Mouse (Mus musculus): Measurements from ENCODE around the gene Bag2. TPM values are rescaled to one million over a fixed set of nuclear protein-coding genes. Genes with fewer than 3 reads are reported as not detected.

Bag2 gene
- total RNA-seq (2021): 10 to 100 TPM; 13.3 to 14.0 TPM
- long read RNA-seq, experiment 1, transcript Bag2-201 (3 exons, 1,860 nt): major isoform, 11 of 19 reads
- long read RNA-seq, experiment 1, partial matches to known transcripts: 1 of 19 reads
- long read RNA-seq, experiment 1, other reads (novel, unspliced or antisense): 5 of 19 reads
- long read RNA-seq, experiment 2, transcript Bag2-201 (3 exons, 1,860 nt): major isoform, 8 of 13 reads
- long read RNA-seq, experiment 2, partial matches to known transcripts: 2 of 13 reads
- long read RNA-seq, experiment 2, other reads (novel, unspliced or antisense): 3 of 13 reads

DNA sequence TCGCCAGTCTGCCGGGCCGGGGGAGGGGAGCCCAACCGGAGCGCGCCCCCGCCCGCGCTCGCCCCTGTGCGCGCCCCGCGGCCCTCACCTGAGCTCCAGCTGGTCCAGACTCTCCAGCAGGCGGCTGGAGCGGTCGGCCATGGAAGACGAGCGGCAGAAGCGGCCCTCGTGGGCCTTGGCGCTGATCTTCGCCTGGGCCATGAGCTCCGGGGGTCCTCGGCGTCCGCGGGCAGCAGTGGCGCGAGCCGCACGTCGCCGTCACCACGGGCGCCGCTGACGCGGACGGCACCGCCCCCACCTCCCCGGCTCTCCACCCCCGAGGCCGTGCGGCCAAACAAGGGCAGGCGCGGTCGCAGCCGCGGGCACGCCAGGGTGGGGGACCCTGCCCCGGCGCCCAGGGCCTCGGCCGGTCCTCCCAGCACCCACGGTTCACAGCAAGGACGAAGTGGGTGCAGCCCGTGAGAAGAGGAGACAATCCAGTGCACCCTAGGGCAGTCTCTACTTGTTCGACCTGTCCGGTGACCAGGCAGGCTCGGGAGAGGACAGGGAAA lies at the start of gene Bag2:
Gene Bag2 (minus strand): TSS at position 305 of the 551 bp plus-strand sequence.
- DNase-seq (ENCODE audit: low spot score in 2 of 2): peak; percentile 36 to 64

DNA sequence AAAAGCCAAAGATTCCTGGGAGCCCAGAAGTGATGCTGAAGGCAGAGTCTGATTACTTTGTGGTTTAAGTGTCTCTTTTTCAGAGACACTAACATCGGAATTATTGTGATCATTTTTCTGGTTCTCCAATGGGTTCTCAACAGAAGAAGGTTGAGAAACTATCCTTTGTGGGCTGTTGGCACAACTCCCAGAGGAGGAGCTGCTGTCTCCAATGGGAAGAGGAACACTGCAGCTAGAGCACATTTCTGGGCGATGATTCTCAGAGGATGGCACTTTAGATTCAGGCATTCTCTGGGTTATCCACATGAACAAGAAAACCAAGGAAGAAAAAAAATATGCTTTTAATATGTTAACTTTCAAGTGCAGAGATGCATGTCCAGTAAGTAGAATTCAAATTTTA lies 45.7 kb upstream of the Bag2 start:
- peak; percentile 43 to 51 for DNase-seq (ENCODE audit: low spot score in 2 of 2)

DNA sequence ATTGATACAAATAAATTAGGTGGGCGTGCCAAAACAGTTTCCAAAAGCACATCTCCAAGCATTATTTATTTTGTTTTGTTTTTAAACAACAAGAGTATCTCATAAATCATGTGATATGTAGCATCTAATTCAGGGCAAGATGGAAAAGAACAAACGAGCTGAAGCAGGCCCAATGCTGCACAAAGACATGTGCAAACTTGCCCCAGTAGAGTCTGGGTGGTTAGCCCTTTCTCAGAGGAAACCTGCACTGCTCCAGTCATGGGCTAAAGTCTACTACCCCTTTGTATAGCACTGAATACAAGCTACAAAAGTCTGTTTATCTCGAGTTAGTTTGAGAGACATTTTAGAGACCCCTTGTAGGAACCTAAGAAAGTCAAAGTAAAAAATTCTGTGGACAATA lies 42.0 kb upstream of the Bag2 start:
- DNase-seq (ENCODE audit: low spot score in 2 of 2): no peak

DNA sequence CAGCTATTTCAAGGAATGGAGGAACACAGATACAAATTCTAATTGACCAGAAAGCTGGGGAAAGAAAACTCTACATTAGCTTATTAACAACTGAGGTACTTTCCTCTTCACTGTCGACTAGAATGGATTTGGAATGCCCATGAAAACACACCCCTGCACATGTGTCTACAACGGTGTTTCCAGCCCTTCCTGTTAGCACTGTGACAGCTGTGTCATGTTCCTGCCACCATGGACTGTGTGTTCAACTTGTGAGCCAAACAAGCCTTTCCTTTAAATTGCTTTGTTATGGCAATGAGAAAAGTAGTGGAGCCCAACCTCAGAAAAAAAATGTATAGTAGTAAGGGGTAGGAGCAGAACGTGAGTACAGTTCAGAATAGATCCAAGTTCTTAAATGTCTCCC lies 30.9 kb upstream of the Bag2 start:
- DNase-seq (ENCODE audit: low spot score in 2 of 2): no peak

DNA sequence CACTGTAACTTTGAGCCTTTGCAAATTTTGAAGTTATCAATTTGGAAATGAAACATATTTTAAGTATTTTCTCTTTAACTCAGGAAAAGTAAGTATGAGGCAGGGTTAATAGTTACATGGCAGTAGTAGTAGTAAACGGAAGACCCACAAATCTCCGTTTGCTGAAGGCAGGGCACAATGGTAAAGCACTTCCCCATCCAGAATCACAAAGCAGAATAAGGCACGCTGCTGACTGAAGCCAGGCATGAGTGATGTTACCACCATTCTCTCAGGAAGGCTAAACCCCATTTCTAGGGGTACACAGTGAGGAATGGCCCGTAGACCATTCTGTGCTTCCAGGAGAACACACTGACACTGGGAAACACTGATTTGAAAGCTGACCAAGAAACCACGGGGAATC lies 30.5 kb upstream of the Bag2 start:
- no peak for DNase-seq (ENCODE audit: low spot score in 2 of 2)

DNA sequence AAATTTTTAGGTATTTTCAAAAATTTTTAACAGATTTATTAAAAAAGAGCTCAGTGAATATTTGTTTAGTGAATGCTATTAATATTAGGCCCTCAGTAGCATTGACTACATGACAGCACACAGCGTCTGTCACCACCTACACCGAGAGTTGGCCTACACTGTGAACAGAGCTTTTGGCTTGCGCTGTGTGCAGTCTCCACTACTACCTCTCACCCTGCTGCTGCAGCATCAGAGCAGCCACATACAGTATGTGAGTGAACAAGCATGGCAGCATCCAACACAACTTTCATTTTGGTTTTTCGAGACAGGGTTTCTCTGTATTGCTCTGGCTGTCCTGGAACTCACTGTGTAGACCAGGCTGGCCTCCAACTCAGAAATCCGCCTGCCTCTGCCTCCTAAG lies 27.0 kb upstream of the Bag2 start:
- DNase-seq (ENCODE audit: low spot score in 2 of 2): no peak

DNA sequence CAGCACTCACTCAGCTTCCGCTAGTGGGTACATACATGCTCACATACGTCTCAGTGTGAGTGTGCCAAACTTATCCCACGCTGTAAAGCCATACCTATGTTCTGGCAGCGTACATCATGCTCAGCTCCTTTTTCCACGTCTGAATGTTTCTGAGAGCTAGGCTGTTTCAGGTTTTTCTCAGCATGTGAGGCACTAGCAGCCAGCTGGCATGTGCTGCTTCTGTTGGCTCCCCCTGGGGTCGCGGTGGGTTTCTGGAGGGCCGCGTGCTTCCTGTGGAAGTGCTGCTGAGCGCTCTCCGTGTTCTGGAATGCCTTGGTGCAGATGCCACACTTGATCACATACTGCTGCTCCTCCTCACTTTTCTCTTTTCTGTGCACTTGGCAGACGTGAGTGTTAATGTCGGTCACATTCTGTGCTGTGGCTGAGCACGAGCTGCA lies 18.6 kb upstream of the Bag2 start:
- DNase-seq (ENCODE audit: low spot score in 2 of 2): peak; percentile 29 to 58

DNA sequence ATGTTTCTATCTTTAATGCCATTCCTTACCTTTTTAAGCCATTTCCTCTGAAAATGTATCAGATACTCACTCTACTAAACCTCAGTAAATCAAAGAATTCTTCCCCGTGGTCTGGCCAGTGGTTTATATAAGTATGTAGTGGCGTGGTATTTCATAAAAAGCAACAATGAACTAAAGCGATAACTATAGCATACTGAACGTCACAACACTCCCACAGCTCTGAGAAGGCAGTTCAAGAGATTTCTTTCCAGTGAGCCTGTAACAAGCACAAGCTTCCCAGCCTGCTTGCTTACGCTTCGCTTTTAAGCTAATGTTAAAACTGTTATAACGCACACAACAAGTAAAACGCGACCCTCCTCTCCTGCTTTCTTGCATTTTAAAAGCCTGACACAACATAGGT lies 14.5 kb upstream of the Bag2 start:
- no peak for DNase-seq (ENCODE audit: low spot score in 2 of 2)

DNA sequence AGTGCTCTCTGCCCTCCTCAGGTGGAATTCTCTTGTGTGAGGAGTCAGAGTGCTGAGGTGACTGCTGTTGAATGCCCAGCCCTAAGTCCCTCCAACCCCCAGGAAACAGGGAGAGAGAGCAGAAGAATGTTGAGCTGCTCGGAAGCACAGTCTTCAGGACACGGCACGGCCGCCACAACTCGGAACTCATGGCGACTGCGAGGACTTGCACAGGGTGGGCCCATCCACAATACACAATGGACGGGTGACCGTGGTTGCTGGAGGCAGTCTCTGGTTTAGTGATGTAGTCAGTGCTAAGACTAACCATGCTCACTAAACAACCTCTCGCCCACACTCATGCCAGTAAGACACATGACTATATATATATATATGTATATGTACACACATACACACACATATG lies 14.0 kb upstream of the Bag2 start:
- no peak for DNase-seq (ENCODE audit: low spot score in 2 of 2)

DNA sequence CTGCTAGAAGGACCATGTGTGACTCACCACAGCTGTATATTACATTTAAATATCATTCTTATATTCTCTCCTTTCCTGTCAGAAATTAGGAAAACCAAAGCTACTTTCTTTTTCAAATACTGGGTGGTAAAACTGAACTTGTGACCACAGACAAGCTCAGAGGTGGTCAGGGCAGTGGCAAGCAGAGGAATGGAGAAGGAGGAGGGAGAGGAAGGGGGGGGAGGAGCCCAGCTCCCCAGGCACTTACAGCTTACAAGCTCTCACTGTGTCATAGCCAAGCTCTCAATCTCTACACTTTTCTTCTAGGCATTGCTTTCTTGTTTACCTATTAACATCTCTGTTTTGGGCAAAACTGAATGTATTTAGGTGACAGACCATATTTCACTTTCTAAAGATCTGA lies 11.2 kb upstream of the Bag2 start:
- no peak for DNase-seq (ENCODE audit: low spot score in 2 of 2)

DNA sequence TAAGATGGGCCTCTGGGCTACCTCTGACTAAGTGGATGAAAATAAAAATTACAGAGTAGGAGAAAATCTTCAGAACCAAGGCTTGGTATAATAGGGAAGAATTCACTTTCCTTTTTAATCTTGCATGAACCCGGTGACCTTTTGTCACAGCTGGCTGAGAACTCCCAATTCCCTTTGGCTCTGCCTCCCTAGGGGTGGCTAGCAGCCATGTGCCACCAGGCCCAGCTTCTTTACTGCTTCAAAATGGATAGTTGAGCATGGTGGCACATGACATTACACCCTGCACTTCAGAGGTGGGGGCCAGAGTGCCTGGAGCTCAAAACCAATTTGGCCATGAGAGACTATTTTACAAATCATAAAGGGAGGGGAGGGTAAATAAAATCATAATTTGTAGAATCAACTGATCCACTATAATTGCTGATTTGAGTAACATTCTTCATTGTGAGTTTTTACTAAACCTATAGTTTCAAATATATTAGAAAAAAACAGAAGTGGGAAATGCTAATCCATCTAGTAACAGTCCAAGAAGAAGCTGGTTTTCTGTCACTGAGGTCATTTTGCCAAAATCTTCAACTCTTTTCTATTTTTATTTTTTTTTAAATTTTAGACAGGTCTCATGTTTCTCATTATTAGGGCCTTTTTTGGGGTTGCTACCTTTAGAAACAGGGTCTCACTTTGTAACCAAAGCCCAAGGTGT lies 10.6 kb upstream of the Bag2 start:
- DNase-seq (ENCODE audit: low spot score in 2 of 2): no peak

DNA sequence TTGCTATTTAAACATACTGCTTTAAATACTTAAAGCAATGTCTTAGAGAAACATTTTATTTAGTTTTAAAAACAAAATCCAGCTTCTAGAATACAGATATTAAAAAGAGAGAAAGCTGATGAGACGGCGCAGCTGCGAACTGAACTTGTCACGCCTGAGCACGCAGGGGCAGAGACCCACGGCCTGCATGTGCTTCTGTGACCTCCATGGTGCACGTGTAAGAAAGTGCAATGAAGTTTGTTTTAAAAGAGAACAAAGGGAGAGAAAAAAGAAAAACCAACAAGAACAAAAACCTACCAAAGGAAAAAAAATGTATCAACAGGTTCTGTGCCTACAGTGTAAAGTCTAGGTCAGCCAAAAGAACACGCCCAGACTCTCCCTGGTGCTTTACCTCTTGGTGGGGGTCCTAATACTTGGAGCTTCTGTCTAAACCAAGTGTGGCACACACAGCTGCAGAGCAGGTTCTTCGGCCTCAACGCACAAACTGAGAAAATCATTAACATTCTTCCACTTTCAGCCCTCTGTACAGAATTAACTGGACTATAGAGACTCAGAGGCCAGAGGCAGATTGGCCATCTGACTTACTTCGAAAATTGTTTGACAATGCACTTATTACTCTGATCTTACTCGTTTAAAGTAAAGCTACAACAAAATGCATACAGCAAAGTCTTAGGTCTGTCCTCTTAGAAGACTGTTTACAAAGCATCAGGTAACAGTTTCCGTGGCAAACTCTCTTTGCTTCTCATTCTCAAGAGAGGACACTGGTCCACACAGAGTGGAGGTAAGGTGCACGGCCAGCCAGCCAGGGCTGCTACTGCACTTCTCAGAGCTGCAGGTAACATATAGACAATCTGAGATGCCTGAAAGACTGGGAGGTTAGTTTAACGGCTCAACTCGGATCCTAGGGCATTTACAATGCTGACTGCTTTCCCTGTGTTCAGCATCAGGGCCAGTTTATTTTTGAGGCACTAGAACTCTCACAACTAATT lies 9.2 kb upstream of the Bag2 start:
- no peak for DNase-seq (ENCODE audit: low spot score in 2 of 2)

DNA sequence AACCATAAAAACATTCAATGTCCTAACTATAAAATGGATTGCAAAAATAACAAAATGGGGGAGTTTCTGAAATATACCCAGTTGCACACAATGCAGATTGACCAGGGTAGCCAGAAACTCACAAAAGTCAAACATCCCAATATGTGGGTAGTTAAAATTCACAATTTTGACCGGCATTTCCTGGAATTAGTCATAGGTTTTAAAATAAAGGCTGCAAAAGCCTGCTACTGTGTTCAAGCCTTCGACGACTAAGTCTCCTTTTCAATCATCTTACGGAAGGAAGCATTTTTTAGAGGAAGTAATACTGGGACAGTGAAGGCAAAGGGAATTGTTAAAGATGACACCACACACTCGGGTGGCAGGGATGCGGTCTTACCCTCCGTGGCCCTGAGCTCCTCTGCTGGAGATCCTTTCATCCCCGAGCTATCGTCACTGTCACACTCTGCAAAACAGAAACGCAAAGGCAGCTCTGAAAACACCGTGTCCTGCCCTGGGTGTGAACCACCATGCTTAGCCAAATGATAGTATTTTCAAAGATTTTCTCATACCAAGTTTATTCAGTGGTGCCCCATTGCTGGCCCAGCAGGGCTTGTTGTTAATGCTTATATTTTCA lies 8.0 kb upstream of the Bag2 start:
- DNase-seq (ENCODE audit: low spot score in 2 of 2): no peak

DNA sequence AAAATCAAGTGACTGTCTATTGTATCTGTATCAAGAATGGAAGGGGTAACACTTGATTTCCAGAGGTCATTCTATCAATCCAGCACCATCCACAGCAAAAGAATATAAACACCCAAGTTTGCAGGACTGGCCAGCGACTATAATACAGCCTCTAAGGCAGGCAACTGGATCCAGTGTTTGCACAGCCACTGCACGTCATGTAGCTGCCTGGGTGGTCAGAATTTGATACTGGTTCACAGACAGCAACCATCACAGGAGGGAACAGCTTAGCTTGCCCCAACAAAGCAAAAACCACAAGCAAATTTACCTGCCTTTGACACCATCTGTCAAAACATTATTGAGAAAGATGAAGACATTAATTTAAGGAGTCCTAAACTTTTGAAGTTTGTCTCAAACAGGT lies 6.2 kb upstream of the Bag2 start:
- DNase-seq (ENCODE audit: low spot score in 2 of 2): no peak

DNA sequence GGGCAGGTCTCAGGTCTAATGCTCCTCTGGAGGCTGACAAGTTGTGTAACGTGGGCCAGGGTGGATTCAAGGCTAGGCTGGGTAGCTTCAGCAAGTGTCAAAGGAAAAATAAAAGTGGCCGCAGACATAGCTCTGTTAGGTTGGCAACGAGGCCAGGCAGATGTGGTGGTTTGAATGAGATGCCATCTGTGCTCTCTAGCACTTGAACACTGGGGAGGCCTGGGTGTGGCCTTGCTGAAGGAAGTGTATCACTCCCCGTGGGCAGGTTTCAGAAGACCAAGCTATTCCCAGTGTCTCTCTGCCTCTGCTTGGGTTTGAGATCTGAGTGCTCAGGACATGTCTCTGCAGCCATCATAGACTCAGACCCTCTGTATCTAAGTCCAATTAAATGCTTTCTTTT lies 893 bp upstream of the Bag2 start:
- DNase-seq (ENCODE audit: low spot score in 2 of 2): no peak

DNA sequence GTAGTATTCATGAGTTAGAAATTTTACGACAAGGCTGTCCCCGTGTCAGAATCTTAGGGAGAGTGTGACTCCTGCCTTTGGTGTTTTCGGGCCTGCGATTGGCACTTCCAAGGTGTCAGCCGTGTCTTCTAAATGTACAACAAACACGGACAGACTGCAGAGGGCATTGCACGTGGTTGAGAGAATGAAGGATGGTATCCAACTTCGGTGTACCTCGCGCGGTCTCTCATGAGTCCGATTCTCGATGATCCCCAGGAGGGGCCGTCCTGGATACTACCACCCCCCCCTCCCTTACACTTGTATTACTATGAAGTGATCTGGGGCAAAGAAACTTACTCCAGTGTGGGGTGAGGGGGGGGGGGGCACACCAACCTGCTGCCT lies 572 bp downstream of the Bag2 start:
- no peak for DNase-seq (ENCODE audit: low spot score in 2 of 2)

DNA sequence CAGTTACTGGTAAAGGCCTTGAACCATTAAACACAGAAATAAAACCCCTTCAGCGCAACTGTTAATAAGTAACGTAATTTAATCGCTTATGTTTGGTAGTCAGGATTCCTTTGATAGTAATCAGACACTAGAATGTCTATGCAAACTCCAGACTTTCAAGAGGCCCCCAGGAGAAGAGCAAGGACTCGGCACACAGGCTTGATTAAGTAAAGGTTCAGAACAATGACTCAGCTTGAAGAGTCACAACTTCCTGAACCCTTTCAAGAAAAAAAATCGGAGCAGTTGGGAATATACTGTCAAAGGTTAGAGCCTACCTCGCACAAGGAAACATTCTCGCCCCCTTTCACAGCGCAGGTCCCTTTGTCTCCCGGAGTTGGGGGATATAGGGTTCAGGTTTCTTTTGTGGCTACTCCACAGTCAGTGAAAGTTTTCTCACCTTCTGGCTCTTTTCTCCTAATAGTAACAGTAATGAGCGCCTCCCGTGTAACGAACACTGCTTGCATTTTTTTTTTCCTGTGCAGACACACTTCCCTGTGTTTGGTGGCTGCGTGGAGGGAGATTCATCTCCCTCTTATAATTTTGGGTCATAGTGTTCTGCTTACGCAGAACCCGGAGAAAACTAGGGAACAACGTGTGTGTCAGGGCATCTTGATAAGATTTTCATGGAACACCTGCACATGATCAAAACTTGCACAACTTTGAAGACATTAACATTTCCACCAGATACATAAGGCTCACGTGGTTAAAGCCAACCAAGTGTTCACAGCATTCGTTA lies 1.1 kb downstream of the Bag2 start:
- DNase-seq (ENCODE audit: low spot score in 2 of 2): no peak

DNA sequence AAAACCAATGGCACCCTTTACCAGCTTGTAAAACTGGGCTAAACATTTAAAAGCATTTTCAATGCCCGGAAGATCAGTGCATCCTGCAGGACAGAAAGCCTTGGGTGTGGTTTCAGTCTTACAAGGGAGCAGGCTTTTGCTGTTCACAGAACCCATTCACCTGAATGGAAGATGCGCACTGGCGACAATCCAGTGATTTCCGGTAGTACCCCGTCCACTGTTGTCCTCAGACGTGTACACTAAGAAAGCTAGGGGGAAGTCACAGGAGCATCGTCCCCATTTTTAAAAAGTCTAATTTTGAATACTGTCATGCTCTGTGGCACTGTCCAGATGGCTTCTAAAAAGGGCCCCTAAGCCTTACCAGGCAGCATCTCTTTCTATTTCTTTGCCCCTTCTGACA lies 1.8 kb downstream of the Bag2 start:
- no peak for DNase-seq (ENCODE audit: low spot score in 2 of 2)

DNA sequence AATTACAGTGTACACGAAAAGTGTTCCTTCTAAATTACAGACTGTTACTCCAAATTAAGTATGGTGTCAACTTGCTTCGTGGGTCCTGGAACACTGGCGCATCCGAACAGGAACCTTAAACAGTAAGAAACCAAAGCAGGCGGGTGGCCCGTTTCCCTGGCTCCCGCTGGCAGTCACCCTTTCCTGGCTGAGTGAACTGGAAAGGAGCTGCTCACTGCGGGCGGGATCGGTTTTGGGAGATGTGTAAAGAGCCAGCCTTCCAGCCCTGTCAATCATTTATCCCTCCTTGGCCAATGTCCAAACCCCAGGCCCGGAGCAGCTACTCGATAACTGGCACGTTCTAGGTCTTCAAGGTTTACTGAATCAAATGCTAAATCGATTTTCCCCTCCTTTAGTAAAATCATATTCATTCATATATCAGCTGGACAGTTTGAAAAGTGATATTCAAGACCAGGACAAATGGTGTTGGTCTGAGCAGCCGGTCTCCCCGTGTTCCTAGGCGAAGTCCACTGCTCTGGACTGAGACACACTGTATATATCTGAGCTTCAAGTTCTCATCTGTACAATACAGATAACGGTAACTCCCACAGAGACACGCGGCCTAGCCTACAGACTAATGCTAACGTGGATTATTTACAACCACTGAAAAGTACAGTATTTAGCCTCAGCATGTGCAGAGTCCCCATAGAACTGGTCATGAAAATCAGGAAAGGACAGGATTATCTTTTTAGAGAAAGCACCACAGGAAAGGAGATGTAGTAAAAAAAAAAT lies 2.4 kb downstream of the Bag2 start:
- no peak for DNase-seq (ENCODE audit: low spot score in 2 of 2)

DNA sequence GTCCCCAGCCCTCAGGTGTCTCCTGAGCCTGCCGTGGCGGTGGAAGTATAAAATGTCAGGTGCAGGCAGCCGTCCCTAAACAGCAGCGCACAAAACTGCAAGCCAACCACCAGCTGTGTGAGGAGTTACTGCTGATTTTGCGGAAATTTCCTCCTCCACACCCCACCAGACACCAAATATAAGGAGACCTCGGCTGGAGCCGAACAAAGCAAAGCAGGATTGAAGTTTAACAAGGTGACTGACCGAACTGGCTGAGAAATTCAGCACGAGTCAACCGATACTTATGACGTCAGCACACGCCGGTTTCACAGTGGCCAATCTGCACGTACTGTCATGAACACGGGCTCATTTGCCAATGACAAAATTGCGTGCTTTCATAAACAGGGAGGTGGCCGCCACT lies 3.5 kb downstream of the Bag2 start:
- DNase-seq (ENCODE audit: low spot score in 2 of 2): no peak

Data from left cerebral cortex, adult 18-20 months (tissue).